Mouse (Mus musculus): ENCODE measurements around the gene Card19. TPM values are rescaled to one million over a fixed set of nuclear protein-coding genes. Genes with fewer than 3 reads are reported as not detected.

The Card19 gene
- total and polyA plus RNA-seq, 3 experiments: 15.8 to 51.8 TPM; not detected in 1

DNA sequence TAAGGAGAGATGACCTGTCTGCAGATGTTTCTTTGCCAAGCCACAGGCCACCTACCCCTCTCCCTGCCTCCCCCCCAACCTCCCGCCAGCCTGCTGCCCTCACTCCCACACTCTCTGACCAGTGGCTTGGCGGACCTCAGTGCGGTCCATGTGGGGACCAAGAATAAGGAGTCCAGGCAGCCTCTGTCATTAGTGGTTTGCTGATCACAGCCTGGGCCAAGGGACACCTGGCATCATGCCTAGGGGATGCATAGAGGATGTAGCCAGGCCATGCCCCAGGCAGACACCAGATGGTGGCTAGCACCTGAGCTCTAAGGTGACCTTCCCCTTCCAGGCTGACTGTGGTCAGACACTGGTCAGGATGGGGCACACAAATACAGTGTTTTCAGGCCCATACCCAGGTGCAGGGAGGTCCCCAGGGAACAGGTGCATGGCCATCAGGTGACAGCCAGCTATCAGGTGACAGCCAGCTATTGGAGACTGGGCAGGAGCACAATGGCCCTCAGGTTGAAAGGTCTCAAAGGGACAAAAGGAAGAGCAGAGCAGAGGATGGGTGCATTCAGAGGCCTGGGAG is 34.3 kb downstream of the Card19 start:
- Histone ChIP-seq H3K9ac (ENCODE audit: control insufficient read depth, low read depth, low read length, poor library complexity, severe bottlenecking) (no peak overlapping the region), H3K9me3 (replicated peaks; ENCODE audit: insufficient read depth, low read length) (no peaks in the 10 kb centered on the region), H3K79me2 (ENCODE audit: control insufficient read depth, insufficient read depth, low read length, poor library complexity) (no peaks in the 10 kb centered on the region), H3K27me3 (ENCODE audit: control insufficient read depth in 1 of 2, insufficient read depth in 2 of 2, low read length in 2 of 2) (no peaks in the 10 kb centered on the region), H3K4me3 (ENCODE audit: control insufficient read depth in 1 of 2, insufficient read depth in 1 of 2, low read depth in 2 of 2, low read length in 2 of 2) (no peak overlapping the region), H3K36me3 (ENCODE audit: control insufficient read depth in 1 of 2, insufficient read depth in 2 of 2, low read length in 2 of 2) (peaks cover 0 to under 1% of the 10 kb centered on the region in 2 experiments; a peak in 1 of 4 replicates), H3K27ac (ENCODE audit: control insufficient read depth, low read depth, low read length) (no peak overlapping the region), H3K4me1 (ENCODE audit: control insufficient read depth in 1 of 2, insufficient read depth in 2 of 2, low read length in 2 of 2) (peaks cover 0 to 8% of the 10 kb centered on the region in 2 experiments; a peak in 2 of 4 replicates)
- DNase-seq (ENCODE audit: low read depth, low spot score): no peak
- TF ChIP-seq JUND (IDR thresholded peaks at IDR 0.05; ENCODE audit: low read depth, low read length): no peak
- no peak for TF ChIP-seq SMC3 (IDR thresholded peaks at IDR 0.05; ENCODE audit: low read depth, low read length)
- no peak for TF ChIP-seq RCOR1 (IDR thresholded peaks at IDR 0.05; ENCODE audit: low read depth, low read length)
- TF ChIP-seq SIN3A (IDR thresholded peaks at IDR 0.05; ENCODE audit: low read length): no peak

DNA sequence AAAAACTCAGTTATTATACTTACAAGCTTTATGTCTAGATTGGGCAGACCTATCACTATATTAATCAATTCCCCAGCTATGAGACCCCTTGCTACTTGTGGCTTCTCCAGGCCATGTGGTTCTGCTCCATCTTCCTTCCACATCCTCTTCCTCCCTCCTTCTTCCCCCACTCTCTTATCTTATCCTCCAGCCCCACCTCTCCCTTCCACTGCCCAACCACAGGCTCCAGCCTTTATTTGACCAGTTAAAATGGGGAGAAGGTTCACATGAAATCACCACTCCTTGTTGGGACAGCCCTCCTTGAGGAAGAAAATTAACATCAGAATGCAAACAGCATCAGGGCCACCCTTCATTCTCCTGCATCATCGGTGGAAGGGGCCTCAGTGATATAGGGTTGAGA is 35.1 kb downstream of the Card19 start:
- no peak; the same call in 1 of the 2 replicates for TF ChIP-seq TAL1 (IDR thresholded peaks at IDR 0.05; ENCODE audit: low read length)
- TF ChIP-seq ZMIZ1 (IDR thresholded peaks at IDR 0.05; ENCODE audit: low read depth, low read length): no peak
- no peak for TF ChIP-seq JUND (IDR thresholded peaks at IDR 0.05; ENCODE audit: low read depth, low read length)
- no peak for TF ChIP-seq ZC3H11A (IDR thresholded peaks at IDR 0.05; ENCODE audit: low read depth, low read length)
- TF ChIP-seq MYC (IDR thresholded peaks at IDR 0.05; ENCODE audit: low read depth, low read length): peak; percentile 50; the same call in 1 of the 2 replicates
- TF ChIP-seq UBTF (IDR thresholded peaks at IDR 0.05; ENCODE audit: borderline replicate concordance, insufficient read depth, low read depth, low read length): no peak
- TF ChIP-seq TCF12 (IDR thresholded peaks at IDR 0.05; ENCODE audit: low read depth, low read length): no peak
- no peak for TF ChIP-seq USF2 (IDR thresholded peaks at IDR 0.05; ENCODE audit: borderline replicate concordance in 1 of 2, insufficient read depth in 1 of 2, low read depth in 1 of 2, low read length in 2 of 2)
- no peak for TF ChIP-seq EP300 (IDR thresholded peaks at IDR 0.05; ENCODE audit: low read depth in 1 of 2, low read length in 2 of 2)
- peak; percentile 29; the same call in 1 of the 2 replicates for TF ChIP-seq GATA1 (IDR thresholded peaks at IDR 0.05; ENCODE audit: low read depth, low read length)
- H3K4me3 ChIP-seq (ENCODE audit: control insufficient read depth in 1 of 2, insufficient read depth in 1 of 2, low read depth in 2 of 2, low read length in 2 of 2): no peak overlapping the region
- no peak overlapping the region for H3K9ac ChIP-seq (ENCODE audit: control insufficient read depth, low read depth, low read length, poor library complexity, severe bottlenecking)
- no peaks in the 10 kb centered on the region for H3K27me3 ChIP-seq (ENCODE audit: control insufficient read depth in 1 of 2, insufficient read depth in 2 of 2, low read length in 2 of 2)
- H3K9me3 ChIP-seq (replicated peaks; ENCODE audit: insufficient read depth, low read length): no peaks in the 10 kb centered on the region
- H3K79me2 ChIP-seq (ENCODE audit: control insufficient read depth, insufficient read depth, low read length, poor library complexity): no peaks in the 10 kb centered on the region
- no peak overlapping the region for H3K27ac ChIP-seq (ENCODE audit: control insufficient read depth, low read depth, low read length)
- DNase-seq (ENCODE audit: low read depth, low spot score): no peak
- peaks cover 0 to 6% of the 10 kb centered on the region in 2 experiments; a peak in 1 of 4 replicates for H3K4me1 ChIP-seq (ENCODE audit: control insufficient read depth in 1 of 2, insufficient read depth in 2 of 2, low read length in 2 of 2)
- H3K36me3 ChIP-seq (ENCODE audit: control insufficient read depth in 1 of 2, insufficient read depth in 2 of 2, low read length in 2 of 2): no peaks in the 10 kb centered on the region

DNA sequence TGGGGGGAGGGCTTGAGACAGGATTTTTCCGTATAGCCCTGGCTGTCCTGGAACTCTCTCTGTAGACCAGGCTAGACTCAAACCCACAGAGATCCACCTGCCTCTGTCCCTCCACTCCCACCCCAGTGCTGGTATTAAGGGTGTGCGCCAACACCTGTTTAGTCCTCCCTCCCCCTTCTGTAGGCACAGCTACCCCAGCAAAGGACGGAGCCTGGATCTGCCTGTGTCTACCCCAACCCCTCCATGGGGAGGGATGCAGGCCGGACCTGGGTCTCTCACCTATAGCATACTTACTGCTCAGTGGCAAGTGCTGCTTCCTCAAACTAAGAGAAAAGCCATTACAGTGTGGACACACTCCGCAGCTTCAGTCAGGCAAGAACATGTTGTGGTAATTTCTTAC is 35.6 kb downstream of the Card19 start:
- Histone ChIP-seq H3K9me3 (replicated peaks; ENCODE audit: insufficient read depth, low read length) (no peaks in the 10 kb centered on the region), H3K27ac (ENCODE audit: control insufficient read depth, low read depth, low read length) (no peak overlapping the region), H3K4me3 (ENCODE audit: control insufficient read depth in 1 of 2, insufficient read depth in 1 of 2, low read depth in 2 of 2, low read length in 2 of 2) (no peak overlapping the region), H3K79me2 (ENCODE audit: control insufficient read depth, insufficient read depth, low read length, poor library complexity) (no peaks in the 10 kb centered on the region), H3K27me3 (ENCODE audit: control insufficient read depth in 1 of 2, insufficient read depth in 2 of 2, low read length in 2 of 2) (no peaks in the 10 kb centered on the region), H3K4me1 (ENCODE audit: control insufficient read depth in 1 of 2, insufficient read depth in 2 of 2, low read length in 2 of 2) (peaks cover 0 to 6% of the 10 kb centered on the region in 2 experiments; a peak in 1 of 4 replicates), H3K9ac (ENCODE audit: control insufficient read depth, low read depth, low read length, poor library complexity, severe bottlenecking) (no peak overlapping the region), H3K36me3 (ENCODE audit: control insufficient read depth in 1 of 2, insufficient read depth in 2 of 2, low read length in 2 of 2) (no peaks in the 10 kb centered on the region)
- no peak for DNase-seq (ENCODE audit: low read depth, low spot score)
- TF ChIP-seq JUND (IDR thresholded peaks at IDR 0.05; ENCODE audit: low read depth, low read length) (no peak), RAD21 (IDR thresholded peaks at IDR 0.05; ENCODE audit: low read depth, low read length) (no peak), BHLHE40 (IDR thresholded peaks at IDR 0.05; ENCODE audit: borderline replicate concordance, low read depth, low read length) (no peak), ELF1 (IDR thresholded peaks at IDR 0.05; ENCODE audit: low read depth, low read length) (no peak)
